ENCODE assay signal across 15 mouse cellular contexts in genomic region chr11:41493277-41493676, GRCm38 (mm10).
A peak's percentile ranks its signal among the peaks of the same experiment; 100 is the strongest.
DNase-seq lines count a peak whose midpoint lies in the region; ATAC-seq and TF ChIP-seq lines count a peak whose summit lies in the region.
"Had no signal": no experiment of that assay in that cellular context is flagged by ENCODE, and none has a peak within 500 bp of the region (broad histone marks: within the 10 kb centered on the region; RNA-seq: fewer than 3 reads in every experiment).

No protein-coding gene starts in this region.

- DNase-seq in heart, postnatal 10 days, result peak; percentile 3 to 4
- no peak for DNase-seq in heart, postnatal 36 days
- peak; percentile 15 to 42 for DNase-seq in layer of hippocampus, adult 2 months (ENCODE audit: low spot score in 2 of 2)
- DNase-seq in left cerebral cortex, postnatal 36 days (ENCODE audit: low spot score in 2 of 2), result peak; percentile 32 to 42
- DNase-seq in right cerebral cortex, postnatal 4 days, result peak; percentile 5
- DNase-seq in spleen, adult 12 weeks (ENCODE audit: low spot score), result no peak
- DNase-seq in midbrain, postnatal 0 days (ENCODE audit: low spot score), result no peak
- DNase-seq in hindbrain, embryonic 10.5 days (ENCODE audit: low spot score), result no peak
- DNase-seq: adrenal gland, postnatal 14 days; gastrocnemius, postnatal 14 days; liver, postnatal 0 days had no signal

- H3K4me1 ChIP-seq in midbrain, postnatal 0 days (ENCODE audit: insufficient read depth, low read length), result no peaks in the 10 kb centered on the region
- no peaks in the 10 kb centered on the region for H3K4me1 ChIP-seq in hindbrain, embryonic 10.5 days (replicated peaks)

- intact Hi-C loops in heart, postnatal 10 days (cut with DNase I), result no loop called here
- intact Hi-C loops in heart, postnatal 36 days (cut with DNase I), result no loop called here
- intact Hi-C loops in left cerebral cortex, postnatal 36 days (cut with DNase I), result no loop called here

- TF ChIP-seq CTCF in layer of hippocampus, adult 2 months (conservative IDR thresholded peaks at IDR 0.05), result no peak
- no peak for TF ChIP-seq CTCF in midbrain, postnatal 0 days (IDR thresholded peaks at IDR 0.05)

- no peak overlapping the region for H3K4me3 ChIP-seq in layer of hippocampus, adult 2 months
- H3K4me3 ChIP-seq in midbrain, postnatal 0 days (ENCODE audit: low read depth, low read length), result no peak overlapping the region
- H3K4me3 ChIP-seq in hindbrain, embryonic 10.5 days, result no peak overlapping the region

- no peaks in the 10 kb centered on the region for H3K36me3 ChIP-seq in midbrain, postnatal 0 days (ENCODE audit: insufficient read depth, low read length)
- H3K36me3 ChIP-seq in hindbrain, embryonic 10.5 days, result no peaks in the 10 kb centered on the region

- no peak for ATAC-seq in midbrain, postnatal 0 days (ENCODE audit: low FRiP score)
- ATAC-seq: intestine, postnatal 0 days; liver, postnatal 0 days; midbrain, embryonic 16.5 days had no signal

- no peaks in the 10 kb centered on the region for H3K27me3 ChIP-seq in midbrain, postnatal 0 days (ENCODE audit: insufficient read depth, low read length)
- no peaks in the 10 kb centered on the region for H3K27me3 ChIP-seq in hindbrain, embryonic 10.5 days (ENCODE audit: insufficient read depth, poor library complexity, severe bottlenecking)

- no peak overlapping the region for H3K4me2 ChIP-seq in midbrain, postnatal 0 days (ENCODE audit: low read depth, low read length, poor library complexity, severe bottlenecking)
- H3K4me2 ChIP-seq: heart, embryonic 11.5 days had no signal

- no peak overlapping the region for H3K9ac ChIP-seq in midbrain, postnatal 0 days (replicated peaks; ENCODE audit: low read length, poor library complexity, severe bottlenecking)
- H3K9ac ChIP-seq: liver, postnatal 0 days had no signal

- H3K9me3 ChIP-seq in midbrain, postnatal 0 days (ENCODE audit: low read length), result no peaks in the 10 kb centered on the region
- H3K9me3 ChIP-seq in hindbrain, embryonic 10.5 days, result no peaks in the 10 kb centered on the region

- peak overlapping the region; percentile 79 for H3K27ac ChIP-seq in layer of hippocampus, adult 2 months
- H3K27ac ChIP-seq in midbrain, postnatal 0 days (ENCODE audit: low read depth, low read length), result no peak overlapping the region
- H3K27ac ChIP-seq in hindbrain, embryonic 10.5 days, result no peak overlapping the region
- H3K27ac ChIP-seq: macrophage had no signal

- 81% methylated on average over 7 of the region's 7 CpGs for WGBS in midbrain, postnatal 0 days
- 78% methylated on average over 7 of the region's 7 CpGs for WGBS in hindbrain, embryonic 10.5 days

Comparison
In these comparisons a context has a peak if more than half of its experiments do, and no peak if none do; other contexts are left out.
1. DNase-seq: peak in heart, postnatal 10 days (2 of 2), layer of hippocampus, adult 2 months (2 of 2), left cerebral cortex, postnatal 36 days (2 of 2) and right cerebral cortex, postnatal 4 days (single experiment); none in heart, postnatal 36 days (0 of 2), spleen, adult 12 weeks (single experiment), midbrain, postnatal 0 days (single experiment) and hindbrain, embryonic 10.5 days (single experiment).